Mouse (Mus musculus) liver, postnatal 0 days (tissue): ENCODE results near the gene Kif26a.

Experiments
- CTCF ChIP-seq: sonication (generic); IDR thresholded peaks from 2 replicates; pipeline ENCODE4 v1.5.1; 2016; ENCODE audit warnings: antibody characterized with exemption, low read depth
- EP300 ChIP-seq: IDR thresholded peaks from 2 replicates; pipeline ENCODE4 v1.6.1; 2016; ENCODE audit warnings: antibody characterized with exemption, low read depth, mild to moderate bottlenecking

- TF ChIP-seq CTCF: no peak
- no peak for TF ChIP-seq EP300
These were observed 83.1 kb downstream of the Kif26a start for GRCm38 (mm10) chr12:112229084-112229483.
